Mouse (Mus musculus) B cell, adult (primary cell): Measurements from ENCODE around the gene Rpn1. TPM values are rescaled to one million over a fixed set of nuclear protein-coding genes. Genes with fewer than 3 reads are reported as not detected.

Source experiments
- total RNA-seq: library from RNA; stranded (reverse); gene quantifications from 4 replicates; pipeline ENCODE4 v1.2.4, GENCODE M21; 2023; ENCODE audit not compliant: inconsistent age

Rpn1 gene
- total RNA-seq: 96.8 to 137 TPM (median 108 TPM) in 4 replicates

GRCm38 (mm10) chr6:88084278-88085151 is at the start of gene Rpn1:
Gene Rpn1, plus strand, starts transcription at chr6:88084482.

GRCm38 (mm10) chr6:88044577-88045405 is 39.5 kb upstream of the Rpn1 start, which contains the start of gene Rab7:
Gene Rab7, minus strand, starts transcription at chr6:88045270.

Other genes starting within 250 kb of the Rpn1 start
- 3.3 to 9.1 TPM (median 5.8 TPM) in 4 replicates for gene Gm45140, start 248.7 kb upstream of the Rpn1 start, total RNA-seq
- gene Isy1, start 245.7 kb upstream of the Rpn1 start, total RNA-seq: 88.7 to 106 TPM (median 102 TPM) in 4 replicates
- 577 to 630 TPM (median 588 TPM) in 4 replicates for gene Cnbp, start 233.4 kb upstream of the Rpn1 start, total RNA-seq
- 135 to 152 TPM (median 137 TPM) in 4 replicates for gene Copg1, start 196.7 kb upstream of the Rpn1 start, total RNA-seq
- gene Hmces, start 170.5 kb upstream of the Rpn1 start, total RNA-seq: 104 to 116 TPM (median 110 TPM) in 4 replicates
- 1.3 to 2.3 TPM (median 1.7 TPM) in 4 replicates for gene H1fx, start 102.8 kb upstream of the Rpn1 start, total RNA-seq
- gene Rab7, start 39.2 kb upstream of the Rpn1 start, total RNA-seq: 172 to 205 TPM (median 180 TPM) in 4 replicates
- 0.33 to 2.6 TPM (median 0.74 TPM) in 4 replicates for gene Gata2, start 109.4 kb downstream of the Rpn1 start, total RNA-seq
- not detected in 4 replicates for gene Dnajb8, start 137.8 kb downstream of the Rpn1 start, total RNA-seq